Mouse (Mus musculus): ENCODE data around the gene Mthfd2l.

Gene Mthfd2l

DNA sequence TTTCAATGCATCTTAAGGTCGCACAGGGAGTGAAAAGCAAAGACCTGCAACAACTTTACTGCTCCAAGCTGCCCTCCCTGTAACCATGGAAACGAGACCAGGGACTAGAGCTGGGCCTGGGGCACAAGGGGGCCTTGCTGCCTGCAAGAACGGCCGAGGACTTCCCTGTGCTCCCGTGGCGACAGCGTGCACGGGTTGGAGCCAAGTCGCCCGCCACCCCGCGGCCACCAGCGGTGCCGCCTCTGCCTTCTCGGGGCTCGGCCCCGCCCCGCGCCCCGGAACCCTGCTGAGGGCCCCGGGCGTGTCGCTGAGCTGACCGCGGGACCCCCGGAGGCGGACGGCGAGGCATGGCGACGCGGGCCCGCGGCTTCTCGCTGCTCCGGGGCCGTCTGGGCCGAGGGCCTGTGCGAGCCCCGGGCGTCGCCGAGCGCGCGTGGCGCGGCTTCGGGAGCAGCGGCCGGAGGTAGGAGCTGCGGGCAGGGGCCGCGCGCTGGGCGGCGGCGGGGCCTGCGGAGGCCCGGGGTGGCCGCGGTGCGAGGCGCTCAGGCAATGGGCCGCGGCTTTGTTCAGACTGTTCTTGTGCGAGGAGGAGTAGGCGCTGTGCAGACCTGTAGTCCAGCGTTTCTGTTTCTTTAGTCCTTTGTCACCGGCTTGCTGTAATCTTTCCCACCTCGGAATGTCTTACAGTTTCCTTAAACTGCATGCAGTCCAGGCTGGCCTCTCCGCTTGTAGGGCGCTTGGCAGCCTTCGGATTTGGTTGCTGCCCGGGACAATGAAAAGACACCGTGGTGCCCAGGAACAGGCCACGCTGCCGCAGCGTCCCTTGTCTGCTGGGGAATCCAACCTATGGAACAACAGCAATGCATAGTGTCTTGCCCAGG lies at the start of gene Mthfd2l:
Gene Mthfd2l, plus strand, starts transcription at position 147 of the 881 bp plus-strand sequence.
- DNase-seq: peak; percentile 87

- peak; percentile 51 for DNase-seq
Measured at GRCm38 (mm10) chr5:90881682-90882081, 49.2 kb upstream of the Mthfd2l start.

- DNase-seq: no peak
Measured at GRCm38 (mm10) chr5:90882146-90882545, 48.8 kb upstream of the Mthfd2l start.

DNA sequence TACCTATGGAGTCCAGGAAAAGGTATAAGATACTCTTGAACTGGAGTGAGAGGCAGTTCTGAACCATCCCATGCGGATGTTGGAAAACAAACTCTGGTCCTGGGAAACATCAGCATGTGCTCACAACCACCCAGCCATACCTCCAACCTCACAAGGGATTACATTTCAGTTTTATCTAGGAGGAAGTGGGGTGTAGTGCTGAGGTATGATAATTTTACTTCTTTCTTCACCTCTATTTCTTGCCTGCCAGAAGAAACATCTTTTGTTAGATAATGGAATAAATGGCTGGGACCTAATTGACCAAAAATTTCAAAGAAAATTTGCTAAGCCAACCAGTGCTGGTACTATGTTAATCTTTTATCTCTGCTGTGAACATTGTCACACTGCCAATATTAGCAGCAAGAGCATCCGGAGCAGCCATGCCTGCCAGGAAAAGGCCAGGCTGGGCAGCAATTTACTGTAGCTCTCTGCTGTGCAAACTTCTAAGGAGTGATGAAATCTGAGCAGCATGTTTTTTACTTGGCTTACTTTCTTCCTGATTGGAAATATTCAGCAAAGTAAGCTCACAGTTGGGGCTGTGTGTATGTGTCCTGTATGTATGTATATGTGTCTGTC lies 46.2 kb upstream of the Mthfd2l start:
- DNase-seq: peak; percentile 28

DNA sequence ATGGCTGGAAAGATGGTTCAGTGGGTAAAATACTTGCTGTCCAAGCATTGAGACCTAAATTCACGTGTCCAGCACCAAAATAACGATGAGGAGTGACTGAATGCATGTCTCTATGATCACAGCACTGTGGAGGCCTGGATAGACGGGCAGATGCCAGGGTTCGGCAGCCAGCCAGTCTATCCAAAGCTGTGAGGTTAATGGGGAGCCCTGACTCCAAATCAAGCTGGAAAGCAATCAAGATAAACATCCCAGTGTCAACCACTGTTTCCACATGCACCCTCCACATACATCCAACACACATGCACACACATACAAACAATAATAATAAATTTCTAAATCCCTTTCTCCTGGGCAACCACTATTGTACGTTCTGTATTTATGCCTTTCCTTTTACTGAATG lies 42.3 kb upstream of the Mthfd2l start:
- DNase-seq: no peak

DNA sequence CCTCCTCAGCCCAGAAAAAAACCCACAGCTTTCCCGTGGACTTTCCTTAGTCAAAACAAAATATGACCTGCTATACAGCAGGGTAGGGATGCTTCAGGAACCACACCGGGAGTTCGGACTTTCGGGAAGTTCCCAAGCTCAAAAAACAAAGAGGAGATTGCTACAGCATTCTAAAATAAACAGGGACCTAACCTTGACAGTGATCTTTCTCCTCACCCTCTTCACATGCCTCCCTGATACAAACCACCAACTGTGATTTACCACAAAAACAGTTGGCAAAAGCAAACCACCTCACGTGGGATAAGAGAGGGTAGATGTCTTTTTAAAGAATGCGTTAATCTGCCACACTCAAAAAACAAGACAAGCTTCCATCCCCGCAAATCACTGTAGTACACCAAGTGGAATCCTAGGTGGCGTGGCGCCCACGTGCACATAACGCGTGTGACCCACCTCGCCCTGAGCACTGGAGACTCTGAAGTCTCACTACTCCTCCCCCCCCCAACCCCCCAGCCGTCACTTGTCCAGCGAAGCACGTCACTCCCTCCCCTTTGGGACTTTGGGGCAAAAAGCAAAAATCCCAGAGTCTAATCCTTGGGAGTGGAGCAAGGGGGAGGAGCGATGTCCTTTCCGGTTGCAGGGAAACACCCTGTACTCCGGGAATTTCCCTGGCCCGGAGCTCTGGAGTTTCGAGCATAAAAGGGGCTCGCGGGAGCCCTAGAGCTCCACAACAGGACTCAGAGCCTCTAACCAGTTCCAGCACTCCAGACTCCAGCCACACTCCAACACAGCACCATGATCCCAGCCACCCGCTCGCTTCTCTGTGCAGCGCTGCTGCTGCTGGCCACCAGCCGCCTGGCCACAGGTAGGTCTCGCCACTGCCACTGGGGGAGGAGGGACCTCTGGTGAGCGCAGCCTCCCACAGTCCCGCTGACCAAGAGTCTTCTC lies 40.1 kb upstream of the Mthfd2l start, which contains the start of gene Cxcl1:
Gene Cxcl1, plus strand, starts transcription at position 723 of the 945 bp plus-strand sequence.
- DNase-seq: peak; percentile 49

- no peak for DNase-seq
Measured at GRCm38 (mm10) chr5:90891464-90891813, 39.5 kb upstream of the Mthfd2l start.

GRCm38 (mm10) chr5:90894231-90894630 lies 36.7 kb upstream of the Mthfd2l start:
- no peak for DNase-seq

DNA sequence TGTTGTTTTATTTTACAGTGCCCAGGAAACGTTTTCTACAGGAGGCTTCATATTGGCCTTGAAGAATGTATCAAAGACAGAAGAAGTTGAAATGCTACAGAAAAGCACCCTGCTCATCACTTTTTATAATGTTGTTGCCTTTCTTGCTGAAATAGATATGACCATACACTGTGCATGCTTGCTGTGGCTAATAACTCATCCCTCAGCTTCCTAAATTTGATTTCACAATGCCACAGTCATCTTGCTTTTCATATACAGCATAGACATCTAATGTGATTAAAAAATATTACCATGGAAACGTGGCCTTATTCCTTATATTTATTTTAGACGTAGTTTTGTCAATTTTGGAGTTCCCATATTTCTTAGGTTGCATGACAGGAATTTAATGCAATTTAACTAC lies 33.5 kb upstream of the Mthfd2l start:
- no peak for DNase-seq

GRCm38 (mm10) chr5:90899308-90899707 lies 31.6 kb upstream of the Mthfd2l start:
- no peak for DNase-seq

DNA sequence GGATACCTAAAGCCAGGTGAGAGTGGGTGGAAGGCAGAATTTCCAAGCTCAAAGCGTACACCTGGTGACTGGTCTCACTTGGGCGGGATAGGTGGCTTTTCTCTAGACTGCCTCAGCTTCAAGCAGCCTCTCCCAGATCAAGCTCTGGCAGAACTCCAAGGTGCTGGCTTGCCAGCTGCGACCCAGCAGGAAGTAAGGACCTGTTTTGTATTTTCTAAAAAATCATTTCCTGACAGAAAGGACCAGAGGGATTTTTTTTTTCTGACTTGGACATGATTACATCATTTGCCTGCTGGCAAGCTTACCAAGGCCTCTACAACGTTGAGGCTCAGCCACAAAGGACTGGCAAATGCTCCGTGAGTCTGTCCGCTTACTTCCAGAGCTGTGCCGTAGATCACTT lies 30.8 kb upstream of the Mthfd2l start:
- DNase-seq: peak; percentile 76

- no peak for DNase-seq
Measured at GRCm38 (mm10) chr5:90900688-90901087, 30.2 kb upstream of the Mthfd2l start.

GRCm38 (mm10) chr5:90902380-90903260 lies 28.3 kb upstream of the Mthfd2l start:
- peak; percentile 35 for DNase-seq

DNA sequence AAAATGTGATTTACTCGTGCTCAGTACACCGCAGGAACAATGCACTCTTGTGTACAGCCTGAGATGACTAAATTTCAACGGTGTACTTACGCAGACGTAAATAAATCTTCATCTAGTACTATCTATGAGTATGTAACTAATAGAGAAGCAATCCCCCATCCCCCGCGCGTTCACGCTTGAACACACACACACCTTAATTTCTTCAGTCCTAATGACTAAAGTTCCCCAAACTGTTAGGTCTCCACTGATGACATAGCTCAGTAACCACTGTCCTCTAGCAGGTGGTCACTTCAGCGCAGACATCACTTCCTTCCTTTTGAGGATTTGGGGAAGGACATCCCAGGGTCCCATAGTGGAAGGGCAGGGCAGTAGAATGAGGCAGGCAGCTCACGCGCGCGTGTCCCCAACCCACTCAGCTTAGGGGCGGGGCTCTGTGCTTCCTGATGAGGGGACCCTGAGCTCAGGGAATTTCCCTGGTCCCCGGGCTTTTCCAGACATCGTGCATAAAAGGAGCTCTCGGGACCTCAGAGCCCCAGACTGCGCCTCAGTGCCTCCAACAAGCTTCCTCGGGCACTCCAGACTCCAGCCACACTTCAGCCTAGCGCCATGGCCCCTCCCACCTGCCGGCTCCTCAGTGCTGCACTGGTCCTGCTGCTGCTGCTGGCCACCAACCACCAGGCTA lies 27.4 kb upstream of the Mthfd2l start, which contains the start of gene Cxcl2:
Gene Cxcl2, plus strand, starts transcription at position 533 of the 682 bp plus-strand sequence.
- DNase-seq: peak; percentile 27

- peak; percentile 83 for DNase-seq
Measured at GRCm38 (mm10) chr5:90908983-90909382, 21.9 kb upstream of the Mthfd2l start.

DNA sequence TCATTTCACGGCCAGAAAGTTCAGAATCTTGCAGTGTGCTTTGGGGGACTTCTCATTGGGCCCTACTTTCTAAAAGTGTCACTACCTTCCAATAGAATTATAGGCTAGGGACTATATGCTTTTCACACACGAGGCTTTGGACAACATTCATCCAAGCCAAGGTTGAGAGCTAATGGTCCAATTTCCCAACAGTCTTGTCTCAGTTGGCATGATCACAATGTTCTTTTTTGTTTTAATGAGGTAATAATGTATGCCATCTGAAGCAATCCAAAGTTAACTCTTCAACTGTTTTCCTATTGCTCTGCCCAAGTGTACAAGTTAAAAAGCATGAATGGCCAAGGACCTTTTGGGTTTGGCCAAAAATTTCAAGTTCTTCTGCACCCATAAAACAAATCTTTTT lies 11.4 kb upstream of the Mthfd2l start:
- DNase-seq: no peak

DNA sequence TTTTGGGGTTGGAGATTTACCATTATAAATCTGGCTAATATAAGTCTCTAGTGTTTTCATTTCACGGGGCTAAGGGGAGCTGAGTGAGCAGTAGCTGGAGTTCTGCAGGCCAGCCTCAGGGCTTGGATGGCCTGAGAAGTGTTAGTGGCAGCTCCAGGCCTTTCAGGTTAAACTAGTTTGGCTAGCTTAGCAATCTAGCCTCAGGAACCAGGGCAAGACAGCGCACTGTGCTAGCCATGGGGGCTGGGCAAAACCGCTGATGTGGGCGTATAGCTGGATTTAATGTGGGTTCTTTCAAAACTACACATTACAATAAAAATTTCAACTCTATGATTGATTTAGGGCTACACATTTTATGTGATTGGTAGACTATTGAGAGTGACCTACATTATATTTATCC lies 8.0 kb upstream of the Mthfd2l start:
- peak; percentile 44 for DNase-seq

DNA sequence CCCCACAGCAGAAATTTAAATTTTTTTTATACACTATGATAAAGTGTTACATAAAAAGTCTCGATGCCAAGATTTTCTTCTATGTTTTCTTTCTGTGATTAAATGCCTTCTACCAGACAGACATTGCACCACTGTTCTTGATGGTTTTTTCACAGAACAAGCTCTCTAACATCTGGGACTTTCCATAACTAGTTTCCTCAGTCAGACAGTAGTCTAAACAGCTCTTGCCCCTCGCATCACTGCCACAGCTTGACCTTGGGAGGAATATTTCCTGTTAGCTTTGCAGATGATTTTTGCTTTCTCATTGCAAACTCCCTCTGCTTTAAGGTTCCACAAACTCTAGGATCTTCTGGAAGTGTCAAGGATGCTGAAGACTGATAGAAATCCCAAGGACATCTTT lies 371 bp upstream of the Mthfd2l start:
- no peak for DNase-seq

DNA sequence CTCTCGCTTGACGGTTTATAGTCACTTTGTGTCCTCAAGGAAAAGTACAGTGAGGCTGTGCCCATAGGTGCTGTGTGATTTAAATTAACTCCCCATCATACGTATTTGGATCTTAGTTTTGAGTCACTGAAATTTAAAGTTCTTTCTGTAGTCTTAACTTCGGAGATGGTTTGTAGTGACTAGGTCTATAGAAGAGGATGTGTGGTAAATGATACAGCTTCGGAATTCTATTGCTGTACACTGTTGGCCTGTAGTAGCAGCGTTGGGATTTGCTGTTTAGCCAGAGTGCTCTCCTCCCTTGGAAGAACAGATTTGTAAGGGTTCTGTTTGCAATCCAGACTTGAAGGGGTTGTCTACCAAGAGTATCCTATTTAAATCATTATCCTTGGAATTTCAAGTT lies 994 bp downstream of the Mthfd2l start:
- no peak for DNase-seq

DNA sequence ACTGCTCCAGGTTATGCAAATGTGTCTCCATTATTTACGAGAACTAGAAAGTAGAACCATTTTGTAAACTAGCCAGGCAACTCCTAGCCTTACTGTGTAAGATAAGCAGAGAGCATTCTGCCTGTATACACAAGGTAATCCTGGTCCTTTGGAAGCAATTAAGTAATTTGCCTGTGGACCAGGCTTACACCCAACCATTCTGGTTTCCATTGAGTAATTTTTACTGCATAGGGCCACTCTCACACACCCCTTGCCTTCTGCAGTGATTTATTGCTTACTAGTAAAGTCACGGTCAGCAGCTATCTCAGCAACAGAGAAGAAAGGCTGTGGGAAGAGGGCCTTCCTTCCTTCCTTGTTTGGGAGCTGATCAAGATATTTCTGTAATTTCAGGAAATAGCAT lies 5.8 kb downstream of the Mthfd2l start:
- DNase-seq: no peak

GRCm38 (mm10) chr5:90945453-90945852 lies 14.5 kb downstream of the Mthfd2l start:
- no peak for DNase-seq

Measured in lung, postnatal 36 days (tissue).